Mouse (Mus musculus): ENCODE data around the gene Spin1.

GRCm38 (mm10) chr13:51182236-51182635 lies 81.6 kb downstream of the Spin1 start:
- TF ChIP-seq JUND (IDR thresholded peaks at IDR 0.05; ENCODE audit: low read depth, low read length) (no peak), EP300 (IDR thresholded peaks at IDR 0.05; ENCODE audit: low read depth in 1 of 2, low read length in 2 of 2) (no peak), POLR2A (IDR thresholded peaks at IDR 0.05; ENCODE audit: control insufficient read depth in 1 of 2, insufficient read depth in 1 of 2, low read depth in 1 of 2, low read length in 2 of 2, poor library complexity in 1 of 2) (no peak), CTCF (IDR thresholded peaks at IDR 0.05 in 2 of 3, conservative IDR thresholded peaks at IDR 0.05 in 1 of 3; ENCODE audit: control insufficient read depth in 1 of 3, insufficient read depth in 1 of 3, low read depth in 2 of 3, low read length in 3 of 3, poor library complexity in 1 of 3, severe bottlenecking in 1 of 3) (no peak), SMC3 (IDR thresholded peaks at IDR 0.05; ENCODE audit: low read depth, low read length) (no peak)

Measured in MEL (cell line).